Mouse (Mus musculus) gastrocnemius, postnatal 4 days (tissue): Measurements from ENCODE around the gene Higd2a. TPM values are rescaled to one million over a fixed set of nuclear protein-coding genes. Genes with fewer than 3 reads are reported as not detected.
"Not testable (repeated sequence)": the region's sequence is repeated elsewhere in the genome, so short reads cannot be mapped to it uniquely, and the experiment has no call there.

ENCODE experiments used
- DNase-seq, 2 experiments: peaks; one replicate each; pipeline ENCODE4 v3.0.0; 2021 to 2022; ENCODE audit warnings: low spot score in 2 of 2, mixed read lengths in 2 of 2
- total RNA-seq, 2 experiments: library from RNA; stranded (reverse); gene quantifications; 2 replicates each; pipeline ENCODE4 v1.2.3; 2021

The Higd2a gene
- total RNA-seq, 2 experiments from 2014 or later = 96.9 to 105 TPM

GRCm38 (mm10) chr13:54581385-54581784 lies 8.6 kb upstream of the Higd2a start:
- DNase-seq = no peak

DNA sequence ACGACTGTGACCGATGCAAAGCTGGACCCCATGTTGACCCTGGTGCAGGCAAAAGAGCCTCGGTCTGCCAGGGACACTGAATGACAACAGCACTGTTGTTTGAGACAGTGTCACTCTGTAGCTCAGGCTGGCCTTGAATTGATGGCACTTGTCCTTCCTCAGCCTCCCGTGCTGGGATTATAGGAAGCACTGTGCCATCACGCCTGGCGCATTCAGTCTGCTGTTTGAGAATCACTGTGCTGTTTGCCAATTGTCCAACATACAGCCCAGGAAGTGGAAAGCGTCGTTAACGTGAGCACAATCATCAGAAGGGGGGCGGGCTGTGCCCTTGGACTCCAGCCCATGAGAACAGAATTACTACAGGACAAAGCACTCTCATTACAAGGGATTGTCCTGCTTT lies 7.9 kb upstream of the Higd2a start:
- no peak for DNase-seq

DNA sequence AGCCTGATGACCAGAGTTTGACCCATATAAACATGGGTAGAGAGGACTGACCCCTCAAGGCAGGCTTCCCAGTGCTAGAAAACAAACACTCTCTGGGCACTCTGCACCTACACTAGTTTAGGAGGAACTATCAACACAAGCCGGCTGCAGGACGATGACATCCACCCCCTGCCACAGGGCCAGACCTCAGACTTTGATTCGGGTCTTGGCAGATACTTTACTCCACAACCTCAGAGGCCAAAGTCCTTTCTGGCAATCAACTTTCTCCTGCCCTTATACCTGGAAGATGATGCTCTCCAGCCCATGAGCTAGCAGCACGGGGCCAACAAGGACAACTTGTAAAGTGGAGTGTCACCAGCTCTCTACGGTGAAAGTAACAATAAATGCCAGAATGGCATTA lies 7.1 kb upstream of the Higd2a start:
- no peak for DNase-seq

GRCm38 (mm10) chr13:54585831-54586230 lies 4.2 kb upstream of the Higd2a start:
- no peak for DNase-seq

DNA sequence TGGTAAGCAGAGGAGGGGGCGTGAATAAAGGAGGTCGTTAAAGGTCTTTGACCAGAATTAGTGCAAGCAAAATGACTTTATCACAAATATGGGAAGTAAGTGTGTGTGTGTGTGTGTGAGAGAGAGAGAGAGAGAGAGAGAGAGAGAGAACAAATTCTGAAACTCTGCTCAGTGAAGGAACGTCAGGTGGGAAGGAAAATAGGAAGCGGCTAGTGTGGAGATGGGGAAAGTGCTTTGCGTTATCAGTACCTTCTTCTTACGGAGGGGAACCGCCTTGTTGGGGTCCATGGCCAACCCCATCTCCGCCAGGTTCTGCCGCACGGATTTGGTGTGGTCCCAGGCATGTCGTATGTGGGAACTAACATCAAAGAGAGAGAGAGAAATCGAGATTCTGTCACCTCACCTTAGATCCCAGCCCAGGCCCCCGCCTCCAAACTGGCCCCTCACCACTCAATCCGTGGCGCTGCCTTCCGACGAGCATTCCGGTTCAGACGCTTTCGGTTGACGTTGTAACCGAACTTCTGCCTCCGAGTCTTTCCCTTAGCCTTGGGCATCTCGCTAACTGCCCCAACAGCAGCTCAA lies 502 bp upstream of the Higd2a start:
- no peak for DNase-seq

- no peak for DNase-seq
Observed at GRCm38 (mm10) chr13:54591776-54592356, 1.9 kb downstream of the Higd2a start.

- no peak for DNase-seq
Observed at GRCm38 (mm10) chr13:54593617-54594016, 3.6 kb downstream of the Higd2a start.

- no peak for DNase-seq
Observed at GRCm38 (mm10) chr13:54596107-54596690, 6.2 kb downstream of the Higd2a start.

DNA sequence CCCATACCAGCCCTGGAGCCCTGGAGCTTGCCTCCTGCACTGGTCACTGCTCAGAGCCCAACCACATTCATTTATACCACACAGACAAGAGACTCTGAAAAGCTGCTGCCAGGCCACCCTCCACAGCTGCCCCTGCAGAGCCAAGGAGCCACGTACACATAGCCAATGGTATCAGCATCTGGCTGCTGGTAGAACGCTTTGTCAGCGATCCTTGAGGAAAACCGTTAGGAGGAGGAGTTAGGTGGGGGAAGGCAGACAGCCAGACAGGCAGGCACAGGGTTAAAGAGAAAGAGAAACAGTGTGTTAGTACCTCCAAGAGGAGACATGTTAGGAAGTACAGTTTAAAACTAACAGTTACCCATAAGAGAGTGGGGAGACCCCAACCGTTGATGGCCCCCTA lies 6.9 kb downstream of the Higd2a start:
- no peak for DNase-seq

- DNase-seq = no peak
Observed at GRCm38 (mm10) chr13:54598622-54599143, 8.7 kb downstream of the Higd2a start.

- DNase-seq = no peak
Observed at GRCm38 (mm10) chr13:54602639-54603111, 12.7 kb downstream of the Higd2a start.

GRCm38 (mm10) chr13:54603501-54603900 lies 13.5 kb downstream of the Higd2a start:
- DNase-seq = no peak

GRCm38 (mm10) chr13:54604221-54604620 lies 14.2 kb downstream of the Higd2a start:
- no peak for DNase-seq

DNA sequence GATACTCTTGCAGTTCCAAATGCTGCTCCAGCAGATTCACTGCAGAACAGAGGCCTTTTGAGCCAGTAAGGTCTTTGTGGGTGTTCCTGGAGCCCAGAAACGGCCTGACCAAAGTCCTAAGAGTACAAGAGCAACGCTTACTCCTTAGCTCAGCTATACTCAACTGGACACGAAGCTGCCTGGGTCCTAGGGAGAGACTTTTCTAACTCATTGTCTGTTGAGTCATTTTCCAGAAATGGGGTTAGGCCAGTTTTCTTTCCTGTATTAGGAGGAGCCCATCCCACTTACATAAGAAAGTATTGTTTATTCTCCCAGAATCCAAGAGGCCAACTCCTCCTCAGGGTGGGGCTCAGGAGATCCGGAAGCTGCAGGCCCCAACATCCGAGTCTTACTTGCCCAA lies 15.4 kb downstream of the Higd2a start:
- DNase-seq = no peak

DNA sequence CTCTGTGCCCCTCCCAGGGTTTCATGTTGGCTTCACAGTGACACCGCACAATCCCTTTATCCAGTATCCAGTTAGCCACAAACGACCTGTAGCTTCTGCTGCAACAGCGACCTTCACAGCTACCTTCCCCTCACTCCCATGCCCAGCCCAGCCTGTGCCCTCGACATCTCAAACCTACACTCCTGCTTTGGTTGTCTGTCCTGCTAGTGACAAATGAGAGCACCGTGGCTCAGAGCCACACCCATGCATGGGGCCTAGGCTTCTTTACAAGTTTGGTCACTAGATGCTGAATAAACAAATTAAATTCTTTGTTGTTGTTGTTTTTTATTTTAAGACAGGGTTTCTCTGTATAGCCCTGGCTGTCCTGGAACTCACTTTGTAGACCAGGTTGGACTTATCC lies 17.2 kb downstream of the Higd2a start:
- no peak for DNase-seq

DNA sequence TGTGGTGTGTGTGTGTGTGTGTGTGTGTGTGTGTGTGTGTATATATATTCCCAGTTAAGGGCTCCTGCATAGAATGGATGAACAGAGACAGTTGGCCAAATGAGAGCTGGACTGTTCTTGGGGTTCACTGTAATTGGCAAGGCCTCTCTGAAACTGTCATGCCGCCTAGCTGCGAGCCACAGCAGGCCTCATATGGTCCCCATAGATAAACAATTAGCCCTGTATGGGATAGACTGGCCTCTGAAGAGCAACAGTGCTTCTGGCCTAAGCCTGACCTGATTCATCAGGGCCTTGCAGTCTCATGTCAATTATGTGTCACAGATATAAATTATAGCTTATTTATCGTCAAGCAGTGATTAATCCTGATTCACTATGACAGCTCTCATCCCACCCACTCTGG lies 18.0 kb downstream of the Higd2a start:
- DNase-seq = no peak

DNA sequence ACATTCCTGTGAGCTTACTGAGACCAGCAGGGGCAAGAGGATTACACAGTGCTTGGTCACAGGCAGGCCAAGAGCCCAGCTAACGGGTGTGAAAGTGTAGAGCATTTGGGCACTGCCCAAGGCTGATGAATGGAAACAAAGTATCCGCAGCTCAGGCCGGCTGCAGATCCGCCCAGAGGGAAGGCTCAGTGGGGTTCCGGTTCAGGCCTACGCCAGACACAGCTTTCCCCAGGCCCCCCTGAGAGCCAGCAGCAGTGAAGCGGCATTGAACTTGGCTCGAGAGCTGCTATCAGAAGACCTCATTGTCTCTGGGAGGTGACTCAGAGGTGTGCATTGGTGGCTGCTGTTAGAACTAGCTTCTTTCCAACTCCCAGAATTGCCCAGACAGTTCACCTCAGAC lies 18.7 kb downstream of the Higd2a start:
- no peak for DNase-seq

GRCm38 (mm10) chr13:54609301-54609700 lies 19.3 kb downstream of the Higd2a start:
- no peak for DNase-seq

GRCm38 (mm10) chr13:54610613-54610971 lies 20.6 kb downstream of the Higd2a start:
- DNase-seq = no peak

- DNase-seq = peak; percentile 81 to 88
Observed at GRCm38 (mm10) chr13:54610972-54611754, 21.2 kb downstream of the Higd2a start, which contains the start of gene Cltb. Gene Cltb (minus strand): TSS chr13:54611344.

GRCm38 (mm10) chr13:54613141-54613540 lies 23.1 kb downstream of the Higd2a start:
- DNase-seq = not testable (repeated sequence)

DNA sequence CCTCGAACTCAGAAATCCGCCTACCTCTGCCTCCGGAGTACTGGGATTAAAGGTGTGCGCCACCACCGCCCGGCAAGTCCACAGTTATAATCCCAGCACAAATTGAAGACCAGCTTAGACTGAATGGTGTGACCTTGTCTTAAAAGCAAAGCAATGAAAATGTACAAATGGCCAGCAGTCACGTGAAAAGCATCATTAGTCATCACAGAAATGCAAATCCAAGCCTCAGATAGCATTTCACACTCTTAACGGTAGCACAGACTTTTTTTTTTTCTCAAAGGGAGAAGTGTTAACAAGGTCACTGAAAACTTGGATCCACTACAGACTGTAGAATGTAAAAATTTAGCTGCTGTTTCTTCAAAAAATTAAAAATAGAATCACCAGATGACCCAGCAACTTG lies 26.3 kb downstream of the Higd2a start:
- no peak for DNase-seq
